Mouse (Mus musculus): ENCODE measurements around the gene Ankrd13a.

Gene Ankrd13a

DNA sequence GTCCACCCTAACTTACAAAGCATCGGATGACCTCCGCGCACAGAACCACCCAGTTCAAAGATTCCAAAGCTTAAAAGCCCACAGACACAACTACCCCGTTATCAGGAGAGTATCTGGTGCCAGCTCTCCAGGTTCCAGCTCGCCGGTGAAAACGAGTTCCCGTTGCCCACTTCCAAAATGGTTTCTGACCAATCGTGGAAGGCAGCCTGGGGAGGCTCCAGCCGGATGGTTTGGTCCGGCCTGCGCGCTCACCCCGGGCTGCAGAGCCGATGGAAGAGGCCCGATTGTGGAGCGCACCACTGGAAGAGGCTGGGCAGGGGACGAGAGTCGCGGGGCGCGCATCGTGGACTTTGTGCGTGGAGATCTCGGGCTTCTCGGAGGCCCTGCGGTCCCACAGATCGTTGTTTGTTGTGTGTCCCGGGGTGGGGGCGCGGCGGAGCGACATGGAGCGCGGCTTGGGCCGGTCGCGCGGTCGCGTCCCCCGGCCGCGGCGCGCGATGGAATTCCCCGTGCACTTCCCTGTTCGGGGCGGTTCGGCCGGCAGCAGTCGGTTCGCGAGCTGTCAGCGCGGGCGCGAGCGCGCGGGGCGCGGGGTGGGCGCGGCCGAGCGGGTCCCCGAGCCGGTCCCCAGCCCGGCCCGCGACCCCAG lies at the start of gene Ankrd13a:
Gene Ankrd13a (plus strand): TSS at position 275 of the 649 bp plus-strand sequence.
- in situ Hi-C loops (cut with MboI) = no loop called here

DNA sequence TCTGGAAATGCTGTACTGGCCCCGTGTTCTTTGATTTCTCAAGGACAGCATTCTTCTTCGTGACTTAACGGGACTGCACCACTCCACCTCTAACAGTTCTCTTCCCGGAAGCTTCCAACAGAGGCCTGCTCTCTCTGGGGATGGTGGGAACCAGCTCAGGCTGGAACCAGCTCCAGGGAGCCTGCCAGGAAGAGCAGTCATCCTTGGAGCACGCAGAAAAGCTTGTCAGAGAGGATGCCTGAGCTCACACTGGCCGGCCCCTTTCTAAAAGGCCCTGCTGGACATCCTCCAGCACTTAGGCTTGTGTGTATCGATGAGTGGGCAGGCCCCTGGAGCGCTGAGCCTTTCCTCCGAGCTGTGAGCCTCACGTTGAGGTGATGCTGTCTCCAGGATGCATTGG lies 46.3 kb upstream of the Ankrd13a start:
- in situ Hi-C loops (cut with MboI) = no loop called here

- in situ Hi-C loops (cut with MboI) = no loop called here
These were observed 44.3 kb upstream of the Ankrd13a start for GRCm38 (mm10) chr5:114730129-114730528.

DNA sequence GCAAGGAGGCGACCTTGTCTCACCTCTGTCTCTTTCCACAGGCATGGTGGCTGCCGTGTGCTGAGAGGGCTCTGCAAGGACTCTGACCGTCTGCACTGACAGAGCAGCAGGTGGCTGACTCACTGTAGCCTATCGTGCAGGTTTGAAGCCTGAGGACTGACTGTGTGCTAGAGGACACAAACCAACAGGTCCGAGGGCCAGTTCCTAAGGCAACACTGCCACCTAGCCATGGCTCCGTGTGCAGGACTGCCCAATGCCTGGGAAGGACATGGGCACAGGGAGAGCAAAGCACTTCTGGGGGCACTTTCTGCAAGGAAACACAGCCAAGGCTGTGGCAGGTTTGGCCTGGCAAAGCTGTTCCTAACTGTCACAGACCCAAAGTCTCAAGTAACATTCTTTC lies 43.0 kb upstream of the Ankrd13a start:
- in situ Hi-C loops (cut with MboI) = no loop called here

DNA sequence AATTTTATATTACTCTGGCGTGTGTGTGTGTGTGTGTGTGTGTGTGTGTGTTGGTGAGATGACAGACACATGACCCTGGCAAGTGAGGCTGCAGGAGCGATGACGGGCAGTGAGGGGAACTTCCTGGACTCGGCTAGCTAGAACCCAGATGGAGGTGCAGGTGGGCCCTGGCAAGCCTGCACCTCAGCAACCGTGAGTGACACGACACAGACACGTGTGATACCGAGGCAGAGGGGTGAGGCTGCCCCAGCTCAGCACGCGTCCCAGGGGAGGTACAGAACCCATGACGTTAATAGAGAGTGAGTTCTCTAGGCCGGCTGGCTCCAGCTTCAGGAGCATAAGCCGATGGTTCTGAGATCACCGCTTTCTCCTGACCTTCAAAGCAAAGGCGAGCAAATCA lies 42.5 kb upstream of the Ankrd13a start:
- in situ Hi-C loops (cut with MboI) = no loop called here

DNA sequence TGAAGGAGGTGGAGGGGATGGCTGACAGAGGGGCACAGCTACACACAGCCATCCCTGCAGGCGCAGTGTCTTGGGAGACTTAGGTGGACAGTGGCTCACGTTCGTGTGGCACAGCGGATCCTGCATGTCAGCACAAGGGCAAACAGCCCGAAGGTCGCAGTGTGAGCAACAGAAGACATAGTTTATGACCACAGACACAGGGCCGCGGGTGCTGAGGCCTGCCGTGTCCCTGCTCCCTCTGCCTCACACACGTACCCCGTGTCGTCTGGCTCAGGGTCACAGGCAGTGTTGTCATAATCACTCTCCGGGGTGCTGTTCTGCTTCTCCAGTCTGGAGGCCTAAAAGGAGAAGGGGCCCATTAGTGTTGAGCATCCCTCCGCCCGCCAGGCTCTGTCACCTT lies 40.9 kb upstream of the Ankrd13a start:
- in situ Hi-C loops (cut with MboI) = no loop called here

DNA sequence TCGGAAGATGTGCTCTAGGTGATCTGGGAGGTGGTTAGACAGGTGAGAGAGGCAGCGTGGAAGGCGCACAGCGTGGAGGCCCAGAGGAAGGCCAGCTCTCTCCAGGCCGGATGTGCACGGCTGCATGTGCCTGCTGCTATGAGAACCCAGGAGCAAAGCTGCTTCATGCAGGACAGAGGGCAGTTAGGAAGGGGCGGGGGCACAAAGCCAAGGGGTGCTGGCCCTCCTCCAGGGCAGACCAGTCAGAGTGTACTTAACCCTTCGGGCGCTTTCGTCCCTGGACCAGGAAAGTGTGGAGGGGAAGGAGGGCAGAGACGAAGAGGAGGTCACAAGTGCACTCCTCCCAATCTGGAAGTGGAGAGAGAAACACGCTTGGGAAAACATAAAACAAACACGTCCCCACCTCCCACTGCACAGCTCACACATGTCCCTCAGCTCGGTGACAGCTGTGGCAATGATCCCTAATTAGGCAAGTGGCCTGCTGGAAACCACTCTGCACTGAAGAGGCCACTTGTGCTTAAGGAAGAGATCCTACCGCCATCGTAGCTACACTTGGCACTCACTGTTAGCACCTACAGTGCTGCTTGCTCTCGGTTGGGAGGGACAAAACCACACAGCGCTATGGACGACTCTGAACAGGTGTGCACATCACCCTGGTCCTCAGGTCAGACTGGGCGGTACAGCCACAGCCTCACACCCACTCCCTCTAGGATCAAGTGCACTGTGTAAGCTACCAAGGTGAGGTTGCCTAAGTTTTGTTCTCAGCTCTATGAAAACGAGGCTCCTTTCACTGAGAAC lies 37.2 kb upstream of the Ankrd13a start:
- in situ Hi-C loops (cut with MboI) = no loop called here

DNA sequence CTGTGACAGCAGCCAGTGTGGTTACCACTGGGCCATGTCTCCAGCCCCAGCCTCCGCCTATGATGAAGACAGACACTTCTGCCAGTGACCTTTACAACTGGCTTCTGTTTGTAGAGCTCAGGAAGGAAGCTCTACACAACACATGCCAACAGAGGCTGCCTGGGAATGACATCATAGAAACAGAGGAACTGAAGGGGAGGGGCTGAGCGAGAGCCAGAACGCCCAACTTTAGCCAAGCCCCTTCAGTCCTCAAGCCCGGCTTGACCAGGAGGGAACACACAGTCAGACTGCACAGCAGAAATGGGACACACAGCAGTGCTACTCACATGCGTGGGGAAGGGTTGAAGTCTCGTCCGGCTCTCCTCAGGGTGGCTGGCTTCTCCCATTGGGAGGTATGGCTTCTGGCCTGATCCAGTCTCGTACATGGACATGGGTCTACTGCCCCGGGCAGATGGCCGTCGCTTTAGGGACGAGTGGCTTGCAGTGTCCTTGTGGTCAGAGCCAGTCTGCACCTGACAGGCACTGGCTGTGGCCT lies 35.7 kb upstream of the Ankrd13a start:
- in situ Hi-C loops (cut with MboI) = no loop called here

DNA sequence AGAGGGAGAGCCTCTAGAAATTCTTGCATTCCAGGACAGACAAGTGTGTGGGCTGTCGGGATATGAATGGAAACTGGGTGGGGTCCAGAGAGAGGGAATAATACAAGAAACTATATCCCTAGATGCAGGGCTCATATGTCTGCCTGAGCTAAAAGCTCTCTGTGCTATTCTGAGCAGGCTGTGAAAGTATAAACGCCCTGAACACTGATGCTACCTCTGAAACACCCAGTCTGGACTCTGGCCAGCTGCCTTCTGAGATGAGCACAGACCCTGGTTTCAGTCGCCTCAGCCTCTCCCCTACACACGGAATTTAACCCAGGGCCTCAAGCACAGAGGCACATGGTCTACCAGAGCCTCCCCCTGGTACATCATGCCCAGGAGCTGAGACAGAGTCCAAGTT lies 33.9 kb upstream of the Ankrd13a start:
- in situ Hi-C loops (cut with MboI) = no loop called here

DNA sequence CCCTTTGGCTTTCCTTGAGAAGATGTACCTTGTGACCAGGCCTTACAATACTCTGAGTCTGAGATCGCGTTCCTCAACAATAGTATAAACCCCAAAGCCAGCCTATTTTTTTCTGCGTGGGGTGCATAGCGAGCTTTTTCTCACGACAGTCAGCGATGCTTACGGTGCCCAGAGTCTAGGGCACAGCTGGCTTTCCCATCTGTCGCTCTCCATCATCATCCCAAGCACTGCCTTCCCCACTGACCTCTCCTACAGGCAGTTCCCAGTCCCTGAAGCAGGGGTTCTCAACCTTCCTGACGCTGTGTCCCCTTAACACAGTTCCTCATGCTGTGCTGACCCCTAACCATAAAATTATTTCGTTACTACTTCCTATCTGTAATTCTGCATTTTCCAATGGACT lies 31.9 kb upstream of the Ankrd13a start:
- in situ Hi-C loops (cut with MboI) = no loop called here

- in situ Hi-C loops (cut with MboI) = no loop called here
These were observed 31.3 kb upstream of the Ankrd13a start for GRCm38 (mm10) chr5:114742998-114743696.

- in situ Hi-C loops (cut with MboI) = no loop called here
These were observed 30.8 kb upstream of the Ankrd13a start for GRCm38 (mm10) chr5:114743697-114744090.

- in situ Hi-C loops (cut with MboI) = no loop called here
These were observed 28.9 kb upstream of the Ankrd13a start for GRCm38 (mm10) chr5:114745581-114745980.

DNA sequence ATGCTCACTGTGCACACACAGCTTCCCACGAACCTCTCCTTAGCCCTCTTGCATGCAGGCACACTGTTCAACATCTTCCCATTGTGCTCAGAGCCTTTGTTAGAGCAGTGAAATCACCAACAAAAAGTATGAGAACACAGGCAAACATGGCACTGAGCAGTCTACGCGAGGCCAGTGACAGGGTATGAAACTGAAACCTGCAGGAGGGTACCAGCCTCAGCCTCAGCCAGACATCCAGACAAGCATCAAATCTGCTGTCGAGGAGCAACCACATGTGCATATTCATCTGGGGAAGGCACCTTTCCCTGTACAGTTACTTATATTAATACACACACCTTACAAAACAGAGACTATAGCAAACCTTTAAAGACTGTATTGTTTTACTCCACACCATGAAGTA lies 27.6 kb upstream of the Ankrd13a start:
- in situ Hi-C loops (cut with MboI) = no loop called here

DNA sequence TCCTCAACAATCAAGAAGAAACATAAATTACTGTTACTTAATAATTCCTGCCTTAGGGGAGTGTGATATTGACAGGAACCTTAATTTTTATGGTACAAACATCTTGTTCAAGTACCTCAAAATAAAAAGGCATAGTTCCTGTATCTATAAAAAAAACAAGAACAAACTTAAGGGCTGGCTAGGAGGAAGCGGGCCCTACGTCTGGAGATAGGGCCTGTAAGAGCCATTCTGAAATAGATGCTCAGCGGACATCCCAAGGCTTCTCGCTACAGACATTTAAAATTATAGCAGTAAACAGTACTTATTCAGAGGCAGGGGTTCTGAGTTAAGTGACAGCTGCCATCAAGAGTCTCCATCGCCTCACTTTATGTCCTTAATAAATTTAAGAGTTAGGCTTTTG lies 27.0 kb upstream of the Ankrd13a start:
- in situ Hi-C loops (cut with MboI) = no loop called here

DNA sequence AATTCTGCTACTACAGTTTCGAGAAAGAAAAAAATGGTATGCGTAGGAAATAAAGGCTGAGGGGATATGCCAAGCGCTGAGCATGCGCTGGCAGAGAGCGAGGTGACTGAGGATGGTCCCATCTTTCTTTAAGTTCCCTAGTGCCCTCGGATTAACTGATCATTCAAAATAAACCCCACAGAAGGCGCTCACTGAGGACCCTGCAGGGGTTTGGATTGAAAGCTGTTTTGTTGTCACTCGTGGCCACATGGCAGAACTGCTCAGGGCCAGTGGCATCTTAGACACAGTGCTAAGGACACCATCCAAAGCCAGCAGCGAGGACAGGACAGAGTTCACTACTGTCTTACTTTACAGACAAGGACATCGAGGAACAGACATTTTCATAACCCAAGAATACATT lies 24.2 kb upstream of the Ankrd13a start:
- in situ Hi-C loops (cut with MboI) = no loop called here

DNA sequence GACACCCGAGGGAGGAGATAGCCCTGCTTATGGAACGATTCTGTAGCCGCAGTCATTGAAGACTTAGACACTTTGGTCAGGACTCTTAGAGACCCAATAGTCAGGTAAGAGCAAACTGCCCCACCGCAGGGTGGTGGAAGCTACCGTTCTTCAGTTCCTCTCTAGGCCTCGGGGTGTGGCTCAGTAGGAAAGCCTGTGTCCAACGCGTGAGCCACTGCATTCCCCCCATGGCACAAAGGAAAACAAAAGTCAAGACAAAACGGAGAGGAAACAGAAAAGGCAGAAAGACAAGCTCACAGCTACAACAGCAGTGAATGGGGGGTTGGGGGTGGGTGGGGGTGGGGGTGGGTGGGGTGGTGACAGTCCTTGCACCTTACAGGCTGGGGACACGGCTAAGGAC lies 22.1 kb upstream of the Ankrd13a start:
- in situ Hi-C loops (cut with MboI) = no loop called here

DNA sequence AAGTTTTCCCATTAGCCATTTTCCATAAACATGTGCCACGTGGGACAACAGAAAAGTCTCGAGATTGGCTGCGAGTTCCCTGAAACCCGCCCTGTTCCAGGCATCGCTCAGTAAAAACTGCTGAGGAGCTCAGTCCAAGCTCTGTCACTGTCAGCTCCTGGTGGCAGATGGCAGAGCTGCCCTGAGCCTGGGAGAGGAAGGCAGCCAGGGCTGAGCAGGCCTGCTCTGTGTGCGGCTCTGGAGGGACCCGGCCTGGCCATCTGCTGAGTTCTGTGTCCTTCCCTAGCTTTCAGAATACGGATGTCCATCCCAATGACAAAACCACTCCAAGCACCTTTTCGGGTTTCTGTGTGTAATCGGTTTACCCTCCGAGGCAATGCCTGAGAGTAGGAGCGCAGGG lies 21.1 kb upstream of the Ankrd13a start:
- in situ Hi-C loops (cut with MboI) = no loop called here

GRCm38 (mm10) chr5:114759536-114760090 lies 14.9 kb upstream of the Ankrd13a start:
- in situ Hi-C loops (cut with MboI) = no loop called here

GRCm38 (mm10) chr5:114761980-114762379 lies 12.5 kb upstream of the Ankrd13a start:
- in situ Hi-C loops (cut with MboI) = no loop called here

DNA sequence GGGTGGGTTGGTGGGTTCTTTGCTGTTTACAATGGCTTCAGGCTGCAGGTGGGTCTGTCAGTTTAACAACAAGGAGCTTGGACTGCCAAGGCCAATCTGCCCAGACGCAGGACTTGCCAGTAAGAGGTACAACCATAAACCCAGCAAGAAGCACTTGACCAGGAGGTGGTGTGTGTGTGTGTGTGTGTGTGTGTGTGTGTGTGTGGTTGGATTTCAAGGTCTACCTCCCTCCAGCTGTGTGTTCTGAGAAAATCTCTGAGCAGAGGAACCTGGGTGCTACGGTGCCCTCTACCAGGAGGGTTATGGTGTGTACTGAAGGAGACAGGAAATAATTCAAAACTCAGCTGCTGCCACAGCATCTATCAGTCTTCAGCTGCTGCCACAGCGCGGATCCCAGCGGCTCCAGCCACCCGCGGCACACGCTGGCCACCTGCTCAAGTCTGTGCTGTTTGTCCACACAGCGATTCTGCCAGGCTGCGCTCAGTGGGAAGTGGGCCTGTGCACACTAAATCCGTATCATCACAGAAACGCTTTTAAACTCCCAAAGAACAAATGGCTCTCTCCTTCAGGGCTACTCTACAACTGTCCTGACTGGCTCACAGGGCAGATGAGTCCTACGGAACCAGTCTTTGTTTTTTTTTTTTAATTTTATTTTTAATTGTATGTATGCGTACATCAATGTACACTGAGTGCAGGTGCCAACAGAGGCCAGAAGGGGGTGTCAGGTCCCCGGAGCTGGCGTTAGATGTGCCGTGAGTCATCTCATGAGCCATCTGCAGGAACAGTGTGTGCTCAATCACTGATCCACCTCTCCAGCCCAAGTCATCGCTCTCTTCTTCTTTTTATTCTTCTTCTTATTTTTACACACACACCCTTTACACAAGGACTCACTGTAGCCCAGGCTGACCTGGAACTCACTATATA lies 9.4 kb upstream of the Ankrd13a start:
- in situ Hi-C loops (cut with MboI) = no loop called here
